Mouse (Mus musculus) hindbrain, embryonic 16.5 days (tissue): ENCODE measurements at regions not wholly inside any gene's neighbourhood (a gene's known extent, or its start where the extent isn't known, plus 50 kb on each side); places are given as distances from the start of the nearest gene placed in this dataset.
A peak's percentile ranks its signal among the peaks of the same experiment; 100 is the strongest.

Source experiments
- ATAC-seq: fragments of 200-750 bp; cut with Nextera tagmentation; 2 replicates; pipeline ENCODE4 v1.8.0; 2017; ENCODE audit warnings: moderate TSS enrichment, moderate library complexity
- H3K27ac ChIP-seq: fragments of 300-500 bp; sonication (generic); 2 replicates; pipeline ENCODE4 v1.5.1; 2014; ENCODE audit warnings: low read depth, mild to moderate bottlenecking, control low read depth, low read length, moderate library complexity
- H3K27me3 ChIP-seq: fragments of 300-500 bp; sonication (generic); replicated peaks from 2 replicates; pipeline ENCODE4 v1.6.1; 2014; ENCODE audit warnings: low read length; ENCODE audit not compliant: control insufficient read depth, insufficient read depth
- H3K36me3 ChIP-seq: fragments of 300-500 bp; sonication (generic); 2 replicates; pipeline ENCODE4 v1.6.1; 2014; ENCODE audit warnings: mild to moderate bottlenecking, low read length, moderate library complexity, mixed read lengths; ENCODE audit not compliant: control insufficient read depth, insufficient read depth
- H3K4me1 ChIP-seq: fragments of 300-500 bp; sonication (generic); 2 replicates; pipeline ENCODE4 v1.6.1; 2014; ENCODE audit warnings: low read depth, low read length; ENCODE audit not compliant: control insufficient read depth, insufficient read depth
- H3K4me2 ChIP-seq: fragments of 300-500 bp; sonication (generic); 2 replicates; pipeline ENCODE4 v1.6.1; 2014; ENCODE audit warnings: mild to moderate bottlenecking, low read length, control low read depth, moderate library complexity
- H3K4me3 ChIP-seq: fragments of 300-500 bp; sonication (generic); 2 replicates; pipeline ENCODE4 v1.5.1; 2014; ENCODE audit warnings: mild to moderate bottlenecking, low read length, control low read depth, moderate library complexity
- H3K9ac ChIP-seq: fragments of 300-500 bp; sonication (generic); 2 replicates; pipeline ENCODE4 v1.6.1; 2014; ENCODE audit warnings: low read depth, mild to moderate bottlenecking, control low read depth, low read length, moderate library complexity
- H3K9me3 ChIP-seq: fragments of 300-500 bp; sonication (generic); 2 replicates; pipeline ENCODE4 v1.6.1; 2014; ENCODE audit warnings: mild to moderate bottlenecking, low read length, moderate library complexity; ENCODE audit not compliant: control insufficient read depth
- WGBS: fragments of 180-500 bp; shearing (Covaris S2); extraction: QIAGEN DNeasy Blood & Tissue Kit; methylation state at CpG from one replicate; pipeline ENCODE4 v1.1.7; 2014; 5-methylcytosine and 5-hydroxymethylcytosine counted together

DNA sequence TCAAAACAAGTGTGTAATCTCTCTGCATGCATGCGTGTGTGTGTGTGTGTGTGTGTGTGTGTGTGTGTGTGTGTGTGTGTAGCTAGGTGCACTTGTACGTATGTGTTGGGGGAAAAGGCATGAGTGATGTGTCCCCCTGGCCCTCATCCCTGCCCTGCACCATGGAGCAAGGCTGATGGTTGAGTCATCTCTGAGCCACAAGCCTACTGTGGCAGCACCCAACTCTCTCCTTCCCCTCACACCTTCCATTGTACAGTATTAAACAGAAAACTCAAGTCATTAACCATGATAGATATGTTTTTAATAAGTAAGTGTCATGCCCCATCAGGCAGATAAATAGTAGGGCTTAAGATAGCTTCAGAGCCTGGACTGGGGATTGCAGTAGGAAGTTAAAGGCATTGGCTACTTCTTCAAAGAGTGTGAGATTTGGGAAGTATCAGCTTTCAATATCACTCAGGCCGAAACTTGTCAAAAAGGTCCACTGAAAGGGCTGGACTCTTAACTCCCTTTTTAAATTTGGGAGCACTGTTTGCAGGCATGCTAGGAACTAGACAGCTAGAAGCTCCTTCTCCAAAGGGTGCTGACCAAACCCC is 278.2 kb downstream of the Maf start:
- no peaks in the 10 kb centered on the region for H3K36me3 ChIP-seq
- no peaks in the 10 kb centered on the region; the same call in 1 of the 2 replicates for H3K4me1 ChIP-seq
- no peak overlapping the region for H3K4me2 ChIP-seq
- H3K27me3 ChIP-seq, result no peaks in the 10 kb centered on the region
- 0 out of 2 replicates have a peak, but pooled peaks have one; percentile 2 for ATAC-seq
- H3K9ac ChIP-seq, result no peak overlapping the region
- no peak overlapping the region for H3K27ac ChIP-seq
- 76% methylated on average over 3 of the region's 3 CpGs for WGBS
- H3K9me3 ChIP-seq, result no peaks in the 10 kb centered on the region
- no peak overlapping the region for H3K4me3 ChIP-seq

DNA sequence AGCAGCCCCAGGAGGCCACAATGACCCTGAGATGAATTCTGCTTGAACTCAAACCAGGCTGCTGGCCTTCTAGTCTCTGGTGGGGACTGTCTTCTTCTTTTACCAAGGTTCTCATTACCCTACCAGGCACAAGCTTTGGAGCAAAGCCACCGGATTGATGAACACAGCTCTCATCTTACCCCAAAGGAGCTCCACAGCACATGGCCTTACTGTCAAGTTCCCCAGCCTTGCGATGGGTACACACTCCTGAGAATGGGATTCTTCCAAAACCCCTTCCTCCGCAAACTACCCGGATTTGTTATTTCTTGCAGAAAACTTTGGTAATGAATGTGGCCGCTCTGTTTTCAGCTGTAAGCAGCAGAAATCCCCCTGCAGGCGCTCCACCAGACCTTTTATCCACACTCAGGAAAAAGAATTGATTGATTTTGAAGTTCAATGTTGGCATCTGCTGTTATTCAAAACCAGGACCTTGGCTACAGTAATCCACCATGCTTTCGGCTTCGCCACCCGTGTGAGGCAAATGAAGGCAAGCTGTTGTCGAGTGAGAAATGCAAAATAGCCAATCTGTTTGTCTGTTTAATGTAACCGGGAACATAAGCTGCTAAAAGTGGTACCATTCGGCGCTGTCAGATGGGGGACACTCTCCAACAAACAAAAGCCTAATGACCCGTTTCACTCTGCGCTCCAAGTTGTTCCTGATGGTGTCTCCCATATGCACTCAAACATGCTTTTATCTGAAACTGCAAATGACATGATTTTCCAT is 278.9 kb downstream of the Maf start:
- H3K9me3 ChIP-seq, result no peaks in the 10 kb centered on the region
- no peaks in the 10 kb centered on the region for H3K36me3 ChIP-seq
- no peaks in the 10 kb centered on the region for H3K27me3 ChIP-seq
- H3K4me1 ChIP-seq, result no peaks in the 10 kb centered on the region; the same call in 1 of the 2 replicates
- H3K4me3 ChIP-seq, result no peak overlapping the region
- 67% methylated on average over 15 of the region's 15 CpGs for WGBS
- ATAC-seq, result 0 out of 2 replicates have a peak, but pooled peaks have one; percentile 9
- no peak overlapping the region for H3K9ac ChIP-seq
- H3K4me2 ChIP-seq, result no peak overlapping the region
- no peak overlapping the region for H3K27ac ChIP-seq

DNA sequence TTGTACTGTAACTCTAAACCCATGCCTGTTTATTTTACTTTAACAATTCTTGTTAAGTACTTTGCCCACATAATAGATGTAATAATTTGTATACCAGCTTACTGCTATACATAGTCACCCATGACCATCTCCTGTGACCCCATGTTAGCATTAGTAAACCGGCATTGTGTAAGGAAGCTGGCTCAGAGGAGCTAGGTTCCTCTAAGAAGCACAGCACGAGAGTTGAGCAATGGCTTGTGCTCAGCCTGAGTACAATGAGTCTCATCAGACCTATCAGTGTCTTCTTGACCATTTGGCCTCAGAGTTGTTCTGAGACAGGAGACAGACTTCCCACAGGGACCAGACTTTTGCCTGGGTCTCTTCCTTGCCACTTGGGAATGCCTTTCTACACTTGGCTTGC is 279.6 kb downstream of the Maf start:
- H3K4me2 ChIP-seq, result no peak overlapping the region
- no peaks in the 10 kb centered on the region for H3K9me3 ChIP-seq
- H3K27ac ChIP-seq, result no peak overlapping the region
- H3K9ac ChIP-seq, result no peak overlapping the region
- no peak for ATAC-seq
- H3K36me3 ChIP-seq, result no peaks in the 10 kb centered on the region
- no peaks in the 10 kb centered on the region for H3K27me3 ChIP-seq
- 76% methylated on average over 2 of the region's 2 CpGs for WGBS
- no peak overlapping the region for H3K4me3 ChIP-seq
- no peaks in the 10 kb centered on the region; the same call in 1 of the 2 replicates for H3K4me1 ChIP-seq

DNA sequence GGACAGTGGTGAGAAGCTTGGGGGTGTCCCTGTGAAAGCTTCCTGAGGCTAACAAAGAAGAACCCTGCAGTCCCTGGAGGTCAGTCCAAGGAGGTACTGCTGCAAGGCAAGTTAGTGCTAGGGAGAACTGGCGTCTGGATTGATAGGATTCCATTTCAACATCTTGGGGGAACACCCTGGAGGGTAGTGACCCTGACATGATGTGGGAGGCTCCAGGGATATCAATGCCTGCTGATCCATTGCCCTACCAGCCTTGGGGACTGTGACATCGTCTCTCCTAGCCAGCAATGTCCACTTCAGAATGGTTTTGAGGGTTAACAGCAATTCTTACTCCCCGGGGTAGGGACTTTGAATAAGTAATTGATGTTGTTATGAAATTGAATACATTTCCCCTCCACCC is 280.1 kb downstream of the Maf start:
- Histone ChIP-seq H3K36me3 (no peaks in the 10 kb centered on the region), H3K27me3 (no peaks in the 10 kb centered on the region), H3K4me2 (no peak overlapping the region), H3K27ac (no peak overlapping the region), H3K4me3 (no peak overlapping the region), H3K9ac (no peak overlapping the region), H3K4me1 (no peaks in the 10 kb centered on the region), H3K9me3 (no peaks in the 10 kb centered on the region)
- no peak for ATAC-seq
- WGBS, result 95% methylated on average over 3 of the region's 3 CpGs

DNA sequence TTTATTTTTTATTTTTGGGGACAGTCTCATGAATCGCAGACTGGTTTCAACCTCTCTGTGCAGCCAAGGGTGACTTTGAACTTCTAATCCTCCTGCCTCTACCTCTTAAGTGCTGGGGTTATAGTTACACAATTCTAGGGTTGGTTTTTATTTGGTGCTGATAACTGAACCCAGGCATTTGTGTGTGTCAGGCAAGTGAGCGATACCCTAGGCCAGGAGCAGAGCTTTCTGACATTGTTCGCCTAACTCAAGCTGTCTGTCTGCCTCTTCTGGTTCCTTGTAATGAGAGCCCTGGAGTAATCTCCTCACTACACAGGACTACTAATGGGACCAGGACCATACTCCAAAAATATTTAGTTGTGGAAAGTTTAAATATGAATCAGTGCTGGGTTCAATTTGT is 281.1 kb downstream of the Maf start:
- Histone ChIP-seq H3K4me1 (no peaks in the 10 kb centered on the region), H3K27me3 (no peaks in the 10 kb centered on the region), H3K4me2 (no peak overlapping the region), H3K27ac (no peak overlapping the region), H3K9me3 (no peaks in the 10 kb centered on the region), H3K9ac (no peak overlapping the region), H3K4me3 (no peak overlapping the region), H3K36me3 (no peaks in the 10 kb centered on the region)
- no peak for ATAC-seq
- WGBS, result 92% methylated on average over 3 of the region's 3 CpGs

DNA sequence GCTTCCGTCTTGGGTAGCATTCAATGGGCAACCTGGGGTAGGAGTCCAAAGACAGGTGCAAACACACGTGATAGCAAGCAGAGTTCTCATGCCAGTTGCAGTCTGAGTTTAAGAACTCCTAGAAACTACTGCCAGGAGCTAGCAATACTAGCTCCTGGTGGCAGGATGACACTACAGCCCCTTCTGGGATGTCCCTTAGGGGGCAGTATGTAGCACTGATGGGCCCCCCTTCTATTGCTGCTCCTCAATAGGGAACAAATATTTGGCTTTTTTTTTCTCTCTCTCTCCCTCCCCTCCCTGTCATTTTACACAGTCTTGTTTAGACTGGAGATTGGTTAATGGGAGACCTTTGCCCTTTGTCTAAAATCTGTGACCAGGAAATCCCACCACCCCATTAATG is 282.2 kb downstream of the Maf start:
- no peak for ATAC-seq
- Histone ChIP-seq H3K27me3 (no peaks in the 10 kb centered on the region), H3K9ac (no peak overlapping the region), H3K27ac (no peak overlapping the region), H3K4me2 (no peak overlapping the region), H3K4me1 (no peaks in the 10 kb centered on the region), H3K4me3 (no peak overlapping the region), H3K9me3 (no peaks in the 10 kb centered on the region), H3K36me3 (no peaks in the 10 kb centered on the region)
- WGBS, result 61% methylated on average over 2 of the region's 2 CpGs

DNA sequence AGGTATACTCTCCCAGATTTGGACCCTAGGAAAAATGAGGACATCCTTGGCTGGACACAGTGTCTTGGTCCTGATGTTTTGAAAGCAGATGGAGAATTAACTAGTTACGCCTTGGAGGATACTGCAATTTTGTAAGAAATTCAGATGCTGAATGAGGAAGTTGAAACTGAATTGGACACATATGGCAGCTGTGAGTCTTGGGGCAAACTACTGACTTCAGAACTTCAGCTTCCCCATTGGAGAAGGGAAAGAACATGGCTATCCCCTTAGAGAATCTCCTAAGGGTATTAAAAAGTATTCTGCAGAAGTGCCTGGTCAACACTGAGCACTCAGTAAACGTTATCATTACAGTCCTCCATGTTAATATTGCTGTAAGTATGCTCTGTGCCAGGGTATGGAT is 283.9 kb downstream of the Maf start:
- ATAC-seq, result no peak
- Histone ChIP-seq H3K27ac (no peak overlapping the region), H3K27me3 (no peaks in the 10 kb centered on the region), H3K9me3 (no peaks in the 10 kb centered on the region), H3K4me3 (no peak overlapping the region), H3K36me3 (no peaks in the 10 kb centered on the region), H3K4me2 (no peak overlapping the region), H3K4me1 (no peaks in the 10 kb centered on the region), H3K9ac (no peak overlapping the region)
- WGBS, result 81% methylated on average over 2 of the region's 2 CpGs

DNA sequence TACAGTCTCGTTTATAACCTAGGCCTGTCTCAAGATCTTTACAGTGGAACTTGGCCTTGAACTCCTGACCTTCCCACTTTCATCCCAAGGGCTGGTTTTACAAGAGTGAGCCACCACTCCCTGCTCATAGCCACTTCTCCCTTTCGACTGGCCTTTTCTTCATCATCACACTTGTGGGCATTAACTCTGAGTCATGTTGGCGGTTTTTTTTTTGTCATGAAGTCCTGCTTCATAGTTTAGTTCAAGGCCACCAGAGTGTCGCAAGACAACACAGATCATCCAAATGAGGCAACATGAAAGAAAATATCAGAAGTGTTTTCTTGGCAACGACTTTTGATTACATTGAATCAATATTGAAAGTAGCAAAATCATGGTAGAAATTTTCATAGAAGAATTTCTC is 284.5 kb downstream of the Maf start:
- WGBS, result 89% methylated on average over 5 of the region's 5 CpGs
- no peaks in the 10 kb centered on the region for H3K27me3 ChIP-seq

DNA sequence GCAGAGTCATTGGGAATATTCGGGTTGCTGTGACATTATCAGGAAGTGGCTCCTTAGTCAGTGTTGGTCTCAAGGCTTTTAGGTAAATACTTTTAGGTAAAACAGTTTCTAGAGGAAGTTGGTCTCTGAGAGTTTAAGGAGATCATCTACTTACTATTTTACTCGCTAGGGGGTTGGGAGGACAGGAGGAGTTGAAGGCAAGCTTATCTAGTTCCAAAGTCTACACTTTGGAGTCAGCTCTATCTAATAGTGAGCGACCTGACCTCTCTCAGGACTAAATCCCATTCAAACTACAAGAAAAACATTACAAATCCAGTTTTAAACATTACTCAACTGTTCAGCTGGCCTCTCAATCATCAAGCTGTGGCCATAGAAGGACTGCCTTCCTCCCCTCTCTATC is 287.1 kb downstream of the Maf start:
- Histone ChIP-seq H3K27me3 (no peaks in the 10 kb centered on the region), H3K9me3 (no peaks in the 10 kb centered on the region), H3K36me3 (no peaks in the 10 kb centered on the region), H3K9ac (no peak overlapping the region), H3K4me3 (no peak overlapping the region), H3K27ac (no peak overlapping the region), H3K4me2 (no peak overlapping the region), H3K4me1 (no peaks in the 10 kb centered on the region)
- WGBS, result 90% methylated on average over 3 of the region's 3 CpGs
- no peak for ATAC-seq

More for the DNA sequence above, 284.5 kb downstream of the Maf start:
- Histone ChIP-seq H3K4me1 (no peaks in the 10 kb centered on the region), H3K4me2 (no peak overlapping the region), H3K9ac (no peak overlapping the region), H3K27ac (no peak overlapping the region), H3K4me3 (no peak overlapping the region), H3K36me3 (no peaks in the 10 kb centered on the region), H3K9me3 (no peaks in the 10 kb centered on the region)
- no peak for ATAC-seq
